Mouse (Mus musculus) intestine, embryonic 16.5 days (tissue): ENCODE results near the gene Lyzl6. TPM values are rescaled to one million over a fixed set of nuclear protein-coding genes. Genes with fewer than 3 reads are reported as not detected.
A peak's percentile ranks its signal among the peaks of the same experiment; 100 is the strongest.
"Not testable (repeated sequence)": the region's sequence is repeated elsewhere in the genome, so short reads cannot be mapped to it uniquely, and the experiment has no call there.

ENCODE experiments used
- ATAC-seq: fragments of 200-750 bp; cut with Nextera tagmentation; 2 replicates; pipeline ENCODE4 v1.8.0; 2017; ENCODE audit warnings: moderate TSS enrichment, moderate library complexity
- H3K27ac ChIP-seq: fragments of 300-500 bp; sonication (generic); 2 replicates; pipeline ENCODE4 v1.5.1; 2014; ENCODE audit warnings: mild to moderate bottlenecking, low read length
- H3K27me3 ChIP-seq: fragments of 300-500 bp; sonication (generic); replicated peaks from 2 replicates; pipeline ENCODE4 v1.6.1; 2014; ENCODE audit warnings: low read length, control low read depth, mixed read lengths; ENCODE audit not compliant: control insufficient read depth, insufficient read depth
- H3K36me3 ChIP-seq: fragments of 300-500 bp; sonication (generic); 2 replicates; pipeline ENCODE4 v1.6.1; 2014; ENCODE audit warnings: low read length, control low read depth; ENCODE audit not compliant: control insufficient read depth, insufficient read depth
- H3K4me1 ChIP-seq: fragments of 300-500 bp; sonication (generic); 2 replicates; pipeline ENCODE4 v1.6.1; 2014; ENCODE audit warnings: low read length, control low read depth, mixed read lengths; ENCODE audit not compliant: control insufficient read depth, insufficient read depth
- H3K4me2 ChIP-seq: fragments of 300-500 bp; sonication (generic); 2 replicates; pipeline ENCODE4 v1.6.1; 2014; ENCODE audit warnings: low read depth, low read length, control low read depth
- H3K4me3 ChIP-seq: fragments of 300-500 bp; sonication (generic); 2 replicates; pipeline ENCODE4 v1.5.1; 2014; ENCODE audit warnings: mild to moderate bottlenecking, low read length
- H3K9ac ChIP-seq: fragments of 300-500 bp; sonication (generic); 2 replicates; pipeline ENCODE4 v1.6.1; 2014; ENCODE audit warnings: low read depth, low read length
- H3K9me3 ChIP-seq: fragments of 300-500 bp; sonication (generic); 2 replicates; pipeline ENCODE4 v1.6.1; 2016; ENCODE audit warnings: low read length, control low read depth; ENCODE audit not compliant: control insufficient read depth
- WGBS: fragments of 180-500 bp; shearing (Covaris S2); extraction: QIAGEN DNeasy Blood & Tissue Kit; methylation state at CpG from one replicate; pipeline ENCODE4 v1.1.7; 2014; 5-methylcytosine and 5-hydroxymethylcytosine counted together
- polyA plus RNA-seq: library from polyadenylated mRNA; unstranded; fragments of >200 nt; fragmentation: Nextera tagmentation; extraction: Ambion mirVana; gene quantifications from 2 replicates; pipeline ENCODE4 v1.2.1, GENCODE M21; 2015

The Lyzl6 gene
- polyA plus RNA-seq, result not detected in 2 replicates

DNA sequence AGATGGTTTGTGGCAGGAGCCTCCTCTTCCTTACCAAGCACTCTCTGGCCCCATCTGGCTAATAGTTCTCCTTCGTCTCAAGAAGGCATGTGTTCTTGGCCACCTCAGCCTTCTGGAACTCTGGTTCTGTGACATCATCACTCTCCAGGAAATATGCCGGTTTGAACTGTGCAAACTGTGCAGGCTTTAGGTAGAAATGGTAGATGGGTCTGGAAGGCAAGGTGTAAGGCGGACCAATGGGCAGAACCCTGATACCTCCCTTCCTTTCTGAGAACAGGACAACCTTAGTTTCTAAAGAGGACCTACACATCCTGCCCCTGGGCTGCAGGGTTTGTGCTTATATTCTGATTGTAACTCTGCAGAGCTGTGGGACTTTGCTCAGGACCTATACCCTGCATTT, at the start of gene Lyzl6:
TSS of gene Lyzl6 (minus strand) at position 101 of the 400 bp plus-strand sequence.
- Histone ChIP-seq H3K27me3 (peaks cover 7% of the 10 kb centered on the region; the same call in 1 of the 2 replicates), H3K4me3 (no peak within 1 kb of the TSS), H3K36me3 (no peaks in the 10 kb centered on the region), H3K4me2 (no peak within 1 kb of the TSS), H3K4me1 (no peaks in the 10 kb centered on the region), H3K9ac (no peak within 1 kb of the TSS), H3K27ac (no peak within 1 kb of the TSS), H3K9me3 (no peaks in the 10 kb centered on the region)
- ATAC-seq, result no peak
- WGBS, result 73% methylated on average over 3 of the region's 3 CpGs

GRCm38 (mm10) chr11:103686706-103687105, 48.0 kb upstream of the Lyzl6 start:
- no peak overlapping the region for H3K9ac ChIP-seq
- H3K4me1 ChIP-seq, result peaks cover 10% of the 10 kb centered on the region; the same call in 1 of the 2 replicates
- no peaks in the 10 kb centered on the region for H3K9me3 ChIP-seq
- no peaks in the 10 kb centered on the region for H3K27me3 ChIP-seq
- H3K4me3 ChIP-seq, result no peak overlapping the region
- 88% methylated on average over 6 of the region's 6 CpGs for WGBS
- H3K27ac ChIP-seq, result no peak overlapping the region
- ATAC-seq, result no peak
- H3K36me3 ChIP-seq, result peaks cover 9% of the 10 kb centered on the region; the same call in 1 of the 2 replicates
- no peak overlapping the region for H3K4me2 ChIP-seq

GRCm38 (mm10) chr11:103685261-103685736, 46.6 kb upstream of the Lyzl6 start:
- Histone ChIP-seq H3K9me3 (no peaks in the 10 kb centered on the region), H3K4me2 (no peak overlapping the region), H3K9ac (no peak overlapping the region), H3K4me1 (peaks cover 7% of the 10 kb centered on the region; the same call in 1 of the 2 replicates), H3K27me3 (no peaks in the 10 kb centered on the region), H3K4me3 (no peak overlapping the region), H3K36me3 (peaks cover 9% of the 10 kb centered on the region; the same call in 1 of the 2 replicates), H3K27ac (no peak overlapping the region)
- WGBS, result 82% methylated on average over 7 of the region's 7 CpGs
- no peak for ATAC-seq

DNA sequence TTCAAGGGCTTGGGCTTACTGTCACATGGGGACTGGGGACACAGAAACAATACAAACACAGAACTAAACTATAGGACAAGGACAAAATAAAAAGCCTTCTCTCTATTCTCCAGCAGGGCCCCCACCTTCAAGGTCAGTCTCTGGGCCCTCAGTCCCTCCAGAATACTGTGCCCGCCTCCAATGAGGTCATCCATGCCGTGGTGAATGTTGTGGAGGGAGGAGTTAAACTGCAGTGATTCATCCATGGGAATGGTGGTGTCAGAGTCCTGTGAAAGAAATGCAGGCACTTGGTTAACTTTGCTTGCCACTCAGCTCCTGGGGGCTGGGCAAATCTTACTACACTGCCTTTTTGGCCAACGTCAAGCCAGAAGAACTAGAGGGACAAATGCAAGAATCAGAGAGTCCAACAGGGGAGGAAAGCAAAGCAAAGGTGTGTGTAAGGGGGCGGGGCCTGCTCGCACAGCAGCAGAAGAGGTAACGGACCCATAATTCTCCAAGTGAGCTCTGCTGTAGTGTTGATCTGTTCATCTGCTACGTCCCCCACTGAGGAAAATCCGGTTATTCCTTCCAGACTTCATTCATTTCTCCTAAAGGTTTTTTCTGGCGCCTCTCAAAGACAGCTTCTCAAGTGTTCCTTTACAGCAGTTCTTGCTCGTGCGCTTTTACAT, 45.1 kb upstream of the Lyzl6 start:
- peak; percentile 86 for ATAC-seq
- no peak overlapping the region for H3K9ac ChIP-seq
- peaks cover 12% of the 10 kb centered on the region; the same call in 1 of the 2 replicates for H3K36me3 ChIP-seq

DNA sequence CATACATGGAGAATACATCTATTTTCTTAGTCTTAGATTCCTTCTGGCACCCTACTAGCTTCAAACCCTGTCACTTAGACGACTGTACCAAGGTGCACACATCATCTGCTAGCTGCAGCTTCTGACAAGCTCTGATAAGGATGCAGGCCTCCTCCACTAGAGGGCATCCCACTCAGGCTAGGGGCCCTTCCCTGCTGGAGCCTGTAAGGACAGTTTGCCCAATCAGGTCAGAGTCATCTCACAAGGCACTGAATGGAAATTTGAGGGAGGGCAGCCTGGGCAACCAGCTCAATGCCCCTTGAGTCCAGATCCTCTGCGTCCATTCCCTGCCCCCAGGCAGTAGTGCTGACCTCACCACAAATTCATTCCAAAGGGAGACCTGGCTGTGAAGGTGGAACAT, 38.4 kb upstream of the Lyzl6 start:
- 31% methylated on average over 2 of the region's 2 CpGs for WGBS
- ATAC-seq, result not testable (repeated sequence)

More for the DNA sequence above, 45.1 kb upstream of the Lyzl6 start:
- no peaks in the 10 kb centered on the region for H3K27me3 ChIP-seq
- H3K4me1 ChIP-seq, result 0 out of 2 replicates have a peak, but pooled peaks cover 3% of the 10 kb centered on the region
- no peak overlapping the region for H3K4me2 ChIP-seq
- 68% methylated on average over 11 of the region's 11 CpGs for WGBS
- H3K27ac ChIP-seq, result no peak overlapping the region
- no peak overlapping the region for H3K4me3 ChIP-seq
- H3K9me3 ChIP-seq, result no peaks in the 10 kb centered on the region

DNA sequence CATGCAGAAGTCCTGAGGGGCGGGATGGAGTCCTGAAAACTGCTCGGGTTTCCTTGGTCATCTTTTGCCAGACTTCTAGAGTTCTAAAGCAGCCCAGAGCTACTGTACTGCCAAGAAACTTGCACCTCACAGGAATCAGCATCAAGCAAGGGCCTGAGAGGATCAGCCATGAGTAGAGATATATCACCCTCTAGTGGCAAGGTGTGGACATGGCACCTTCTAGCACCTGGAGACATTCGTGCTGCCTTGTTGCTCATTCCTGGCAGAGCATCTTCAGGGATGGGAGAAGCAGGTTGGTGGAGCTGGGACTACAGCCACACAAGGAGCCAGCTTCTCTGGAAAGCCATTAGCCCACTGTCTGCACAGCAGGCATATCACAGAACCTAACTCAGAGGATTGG, 36.9 kb upstream of the Lyzl6 start:
- H3K4me3 ChIP-seq, result no peak overlapping the region
- no peaks in the 10 kb centered on the region for H3K4me1 ChIP-seq
- ATAC-seq, result peak; percentile 52
- no peak overlapping the region for H3K9ac ChIP-seq
- H3K4me2 ChIP-seq, result no peak overlapping the region
- no peak overlapping the region for H3K27ac ChIP-seq
- WGBS, result 47% methylated on average over 3 of the region's 3 CpGs
- no peaks in the 10 kb centered on the region for H3K9me3 ChIP-seq
- peaks cover 8% of the 10 kb centered on the region; the same call in 1 of the 2 replicates for H3K36me3 ChIP-seq
- H3K27me3 ChIP-seq, result no peaks in the 10 kb centered on the region

More for the DNA sequence above, 38.4 kb upstream of the Lyzl6 start:
- not testable (repeated sequence) for H3K27ac ChIP-seq, H3K9ac ChIP-seq, H3K27me3 ChIP-seq, H3K4me2 ChIP-seq, H3K4me3 ChIP-seq, H3K36me3 ChIP-seq, H3K4me1 ChIP-seq, H3K9me3 ChIP-seq

GRCm38 (mm10) chr11:103666907-103667426, 28.3 kb upstream of the Lyzl6 start:
- Histone ChIP-seq H3K4me3 (no peak overlapping the region), H3K4me2 (no peak overlapping the region), H3K36me3 (no peaks in the 10 kb centered on the region), H3K9ac (no peak overlapping the region), H3K27ac (no peak overlapping the region), H3K4me1 (no peaks in the 10 kb centered on the region), H3K27me3 (peaks cover 3% of the 10 kb centered on the region; the same call in 1 of the 2 replicates), H3K9me3 (no peaks in the 10 kb centered on the region)
- no peak for ATAC-seq
- 64% methylated on average over 13 of the region's 13 CpGs for WGBS

- ATAC-seq, result no peak
- Histone ChIP-seq H3K4me2 (no peak overlapping the region), H3K4me3 (no peak overlapping the region), H3K9ac (no peak overlapping the region), H3K36me3 (no peaks in the 10 kb centered on the region), H3K27ac (no peak overlapping the region), H3K9me3 (no peaks in the 10 kb centered on the region), H3K4me1 (no peaks in the 10 kb centered on the region), H3K27me3 (peaks cover 3% of the 10 kb centered on the region; the same call in 1 of the 2 replicates)
- WGBS, result 42% methylated on average over 10 of the region's 10 CpGs
Observed at GRCm38 (mm10) chr11:103666181-103666906, 27.7 kb upstream of the Lyzl6 start.

DNA sequence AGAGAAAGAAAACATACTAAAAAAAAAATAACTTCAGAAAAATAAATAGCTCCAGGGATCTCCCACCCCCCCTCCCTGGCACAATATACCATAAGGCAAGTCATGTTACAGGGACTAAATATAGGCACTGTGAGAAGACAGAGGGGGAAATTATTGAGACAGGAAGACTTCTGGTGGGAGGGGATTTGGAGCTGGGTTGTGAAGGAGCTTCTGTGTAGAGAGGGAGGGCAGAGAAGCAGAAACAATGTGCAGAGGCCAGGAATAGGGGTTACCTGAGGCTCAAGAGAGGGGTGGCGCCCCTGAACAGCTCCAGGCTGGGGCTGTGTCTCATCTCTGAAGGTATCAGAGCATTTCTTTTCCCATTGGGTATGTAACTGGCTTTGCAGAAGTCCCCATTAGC, 27.0 kb upstream of the Lyzl6 start:
- Histone ChIP-seq H3K27me3 (peaks cover 3% of the 10 kb centered on the region; the same call in 1 of the 2 replicates), H3K4me1 (no peaks in the 10 kb centered on the region), H3K4me2 (no peak overlapping the region), H3K36me3 (no peaks in the 10 kb centered on the region), H3K9ac (no peak overlapping the region), H3K4me3 (no peak overlapping the region), H3K27ac (no peak overlapping the region), H3K9me3 (no peaks in the 10 kb centered on the region)
- no peak for ATAC-seq
- WGBS, result 42% methylated on average over 1 of the region's 1 CpGs
